Mouse (Mus musculus): Measurements from ENCODE around the gene Ache.

GRCm38 (mm10) chr5:137263897-137264720, 23.2 kb upstream of the Ache start:
- no peak for TF ChIP-seq CTCF (IDR thresholded peaks at IDR 0.05; ENCODE audit: extremely low read depth, insufficient read depth, low read length)
- TF ChIP-seq POLR2A (IDR thresholded peaks at IDR 0.05; ENCODE audit: extremely low read depth, insufficient read depth, low read length), result no peak

All from cortical plate, adult 2 months (tissue).